Mouse (Mus musculus): ENCODE results near the gene Riok2. TPM values are rescaled to one million over a fixed set of nuclear protein-coding genes. Genes with fewer than 3 reads are reported as not detected.
"Not testable (repeated sequence)": the region's sequence is repeated elsewhere in the genome, so short reads cannot be mapped to it uniquely, and the experiment has no call there.

Riok2 gene
- total RNA-seq (2021): 10 to 100 TPM; 12.5 to 13.0 TPM
- long read RNA-seq, experiment 1, transcript Riok2-201 (10 exons, 3,220 nt): major isoform, 6 of 17 reads
- long read RNA-seq, experiment 1, partial matches to known transcripts: 9 of 17 reads
- long read RNA-seq, experiment 1, other reads (novel, unspliced or antisense): 2 of 17 reads
- long read RNA-seq, experiment 2, transcript Riok2-201 (10 exons, 3,220 nt): major isoform, 12 of 27 reads
- long read RNA-seq, experiment 2, partial matches to known transcripts: 8 of 27 reads
- long read RNA-seq, experiment 2, other reads (novel, unspliced or antisense): 7 of 27 reads

DNA sequence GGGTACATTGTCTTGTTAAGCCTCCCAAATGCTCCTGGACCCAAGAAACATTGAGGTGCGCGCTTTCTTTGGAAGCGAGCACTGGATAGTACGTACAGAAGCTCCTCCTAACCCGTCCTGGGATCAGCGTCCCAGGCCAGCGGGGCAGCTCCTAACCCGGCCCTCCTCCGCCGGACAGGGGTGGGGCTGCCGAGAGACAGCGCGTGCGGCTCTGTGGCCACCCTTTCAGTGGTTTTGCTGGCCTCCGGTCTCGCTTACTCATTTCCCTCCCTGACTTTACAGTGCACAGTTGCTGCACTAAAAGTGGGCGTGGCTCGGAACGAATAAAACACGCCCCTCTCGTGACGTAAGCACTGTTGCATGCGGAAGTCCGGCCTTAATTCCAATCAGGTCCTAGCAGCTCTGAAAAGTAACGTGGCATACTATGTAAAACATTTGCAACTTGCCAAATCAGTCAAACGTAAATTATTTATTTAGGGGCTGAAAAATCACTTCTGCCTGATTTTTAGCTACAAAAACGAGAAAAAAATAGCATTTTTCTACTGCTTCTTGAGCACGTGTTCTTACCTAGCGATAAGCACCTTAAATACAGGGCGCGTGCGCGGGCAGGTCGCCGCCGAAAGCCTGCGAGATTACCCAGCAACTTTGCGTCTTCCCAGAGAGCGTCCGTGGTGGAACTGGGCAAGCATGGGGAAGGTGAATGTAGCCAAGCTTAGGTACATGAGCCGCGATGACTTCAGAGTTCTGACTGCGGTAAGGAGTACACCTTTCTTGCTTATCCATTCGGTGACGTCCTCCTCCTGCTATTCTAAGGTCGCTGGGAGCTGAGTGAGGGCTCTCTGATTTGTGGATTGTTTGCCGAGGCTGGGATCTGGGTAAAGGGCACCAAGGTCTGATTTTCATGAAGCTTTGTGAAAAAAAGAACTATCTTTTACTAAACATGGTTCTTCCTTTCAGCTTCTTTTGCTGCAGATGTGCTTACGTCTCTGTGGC is at the start of gene Riok2:
TSS of gene Riok2 (plus strand) at position 392 of the 993 bp plus-strand sequence.
- DNase-seq: peak; percentile 92 to 93
- intact Hi-C loops (cut with DNase I): loop anchor here (5.0 to 10.0 kb wide), 2 partner anchors 77 to 139 kb away; no protein-coding TSS in a partner anchor

DNA sequence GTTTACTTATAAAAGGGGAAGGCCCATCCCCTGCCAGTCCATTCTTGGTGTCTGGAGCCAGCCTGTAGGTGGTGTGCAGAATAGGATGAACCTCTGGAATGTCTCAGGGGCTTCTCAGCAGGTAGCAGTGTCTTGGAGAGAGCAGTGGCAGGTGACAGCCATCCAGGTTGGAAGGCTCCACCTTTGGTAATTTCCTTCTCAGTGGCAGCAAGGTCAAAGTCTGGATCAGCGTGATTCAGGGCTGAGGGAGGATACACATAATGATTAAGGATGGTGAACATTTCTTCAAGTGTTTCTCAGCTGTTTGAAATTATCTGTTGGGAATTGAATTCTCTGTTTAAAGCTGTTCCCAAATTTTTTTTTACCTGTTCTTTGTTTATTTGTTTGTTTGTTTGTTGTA is 48.1 kb upstream of the Riok2 start:
- intact Hi-C loops (cut with DNase I); DNase-seq: not testable (repeated sequence)

DNA sequence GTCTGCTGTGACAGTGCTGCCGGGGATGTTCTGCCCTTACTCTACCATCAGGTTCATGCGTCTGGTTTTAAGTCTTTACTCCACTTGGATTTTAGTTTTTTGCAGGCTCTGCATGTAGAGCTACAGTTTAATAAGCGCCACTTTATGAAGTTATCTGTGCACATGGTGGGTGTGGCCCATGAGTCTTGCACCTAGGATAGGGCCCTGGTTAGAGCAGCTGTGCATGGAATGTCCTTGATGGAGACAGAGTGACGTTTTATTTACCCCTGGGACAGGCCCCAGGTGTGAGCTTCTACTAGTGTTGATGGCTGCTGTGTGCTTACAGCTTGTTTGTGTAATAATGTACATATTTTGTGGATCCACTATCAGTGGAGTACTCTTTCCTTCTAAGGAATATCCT is 47.5 kb upstream of the Riok2 start:
- intact Hi-C loops (cut with DNase I): no loop called here
- no peak for DNase-seq

DNA sequence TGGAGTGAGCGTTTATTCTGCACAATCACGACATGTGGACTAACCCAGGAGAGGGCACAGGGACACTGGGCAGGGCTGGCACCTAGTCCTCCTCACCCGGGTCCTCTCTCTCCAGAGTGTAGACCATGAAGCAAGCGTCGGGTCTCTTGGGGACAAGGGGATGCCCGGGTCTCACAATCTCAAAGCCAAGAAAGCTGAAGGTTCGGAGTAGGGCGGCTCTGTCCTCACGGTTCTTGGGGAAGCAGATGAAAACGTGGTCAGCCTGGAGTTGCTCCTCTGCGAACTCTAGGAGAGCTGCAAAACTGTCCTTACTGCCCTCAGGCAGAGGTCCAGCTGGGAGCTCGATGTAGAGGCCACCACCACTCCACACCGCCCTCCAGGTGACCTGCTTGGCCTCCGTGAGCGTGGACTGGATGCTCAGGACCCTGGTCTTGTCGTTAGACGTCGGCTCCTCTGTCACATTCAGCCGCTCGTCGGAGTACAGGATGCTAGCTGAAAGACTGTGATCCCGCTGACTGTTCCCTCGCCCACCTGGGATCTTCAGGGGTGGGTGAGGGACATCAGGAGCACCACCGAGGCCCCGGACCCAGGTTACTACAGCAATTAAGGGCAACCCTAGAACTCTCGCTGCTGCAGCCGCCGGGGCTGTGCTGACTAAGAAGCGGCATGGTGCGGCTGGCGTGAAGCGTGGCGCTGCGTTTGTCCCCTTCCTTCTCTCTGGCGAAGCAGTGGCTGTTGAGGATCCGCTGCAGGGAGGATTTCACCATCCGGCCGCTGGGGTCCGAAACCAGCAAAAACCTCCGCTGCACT is 28.5 kb upstream of the Riok2 start:
- intact Hi-C loops (cut with DNase I); DNase-seq: not testable (repeated sequence)

DNA sequence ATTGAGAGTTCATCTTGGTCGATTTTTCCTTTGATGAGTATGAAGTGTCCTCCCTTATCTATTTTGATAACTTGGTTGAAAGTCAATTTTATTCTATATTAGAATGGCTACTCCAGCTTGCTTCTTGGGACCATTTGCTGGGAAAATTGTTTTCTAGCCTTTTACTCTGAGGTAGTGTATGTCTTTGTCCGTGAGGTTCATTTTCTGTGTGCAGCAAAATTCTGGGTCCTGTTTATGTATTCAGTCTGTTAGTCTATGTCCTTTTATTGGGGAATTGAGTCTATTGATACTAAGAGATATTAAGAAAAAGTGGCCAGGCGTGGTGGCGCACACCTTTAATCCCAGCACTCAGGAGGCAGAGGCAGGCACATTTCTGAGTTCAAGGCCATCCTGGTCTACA is 27.8 kb upstream of the Riok2 start:
- DNase-seq; intact Hi-C loops (cut with DNase I): not testable (repeated sequence)

DNA sequence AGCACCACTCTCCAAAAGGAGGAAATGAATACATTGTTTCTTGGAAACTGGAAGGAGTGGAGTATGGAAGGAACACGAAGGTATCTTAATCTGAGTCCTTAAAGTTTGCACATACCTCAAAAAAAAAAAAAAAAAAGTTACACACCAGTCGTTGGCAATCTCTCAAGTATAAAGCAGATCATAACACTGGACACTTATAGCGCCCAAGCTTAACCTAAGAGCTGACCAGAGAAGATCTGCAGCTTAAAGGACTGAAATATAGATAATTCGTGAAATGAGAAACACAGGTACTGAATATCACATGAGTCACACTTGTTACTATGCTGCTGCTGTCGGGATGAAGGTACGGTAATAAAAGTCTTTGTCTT is 575 bp upstream of the Riok2 start:
- no peak for DNase-seq
- intact Hi-C loops (cut with DNase I): loop anchor here (5.0 to 10.0 kb wide), 2 partner anchors 76 to 139 kb away; no protein-coding TSS in a partner anchor

DNA sequence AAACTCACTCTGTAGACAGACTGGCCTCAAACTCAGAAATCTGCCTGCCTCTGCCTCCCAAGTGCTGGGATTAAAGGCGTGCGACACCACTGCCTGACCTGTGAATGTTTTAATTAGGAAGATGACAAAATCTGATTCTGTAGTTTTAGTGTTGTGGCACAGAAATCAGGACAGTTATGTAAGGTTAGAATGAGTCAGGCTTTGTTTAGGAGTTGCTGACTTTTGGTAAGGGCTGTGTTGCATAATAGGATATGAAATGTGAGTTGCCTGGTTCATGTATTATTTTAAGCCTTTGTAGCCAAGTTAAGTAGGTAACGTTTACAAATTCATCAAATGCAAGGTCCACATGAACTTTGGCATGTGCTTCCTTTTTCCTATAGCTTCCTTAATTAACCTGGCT is 1.5 kb downstream of the Riok2 start:
- intact Hi-C loops (cut with DNase I): loop anchor here (10.0 kb wide), 1 partner anchor 141 kb away; no protein-coding TSS in a partner anchor
- no peak for DNase-seq

DNA sequence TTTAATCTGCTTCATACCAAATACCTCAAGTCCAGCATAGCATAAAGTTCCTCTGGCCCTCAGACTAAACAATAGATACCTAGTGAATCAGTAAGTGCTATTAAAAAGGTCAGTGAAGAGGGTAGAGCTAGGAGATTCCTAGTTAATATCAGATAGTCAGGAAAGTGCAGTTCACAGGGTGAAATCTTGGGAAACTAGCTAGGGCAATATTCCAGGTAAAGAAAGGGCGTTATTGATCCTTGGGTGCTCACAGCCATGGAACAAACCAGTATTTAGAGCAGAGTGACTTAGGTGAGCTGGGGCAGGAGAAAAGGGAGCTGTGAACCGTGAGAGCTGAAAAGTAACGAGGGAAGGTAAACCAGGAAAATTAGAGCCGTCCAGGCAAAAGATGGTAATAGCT is 9.6 kb downstream of the Riok2 start:
- intact Hi-C loops (cut with DNase I): no loop called here
- no peak for DNase-seq

DNA sequence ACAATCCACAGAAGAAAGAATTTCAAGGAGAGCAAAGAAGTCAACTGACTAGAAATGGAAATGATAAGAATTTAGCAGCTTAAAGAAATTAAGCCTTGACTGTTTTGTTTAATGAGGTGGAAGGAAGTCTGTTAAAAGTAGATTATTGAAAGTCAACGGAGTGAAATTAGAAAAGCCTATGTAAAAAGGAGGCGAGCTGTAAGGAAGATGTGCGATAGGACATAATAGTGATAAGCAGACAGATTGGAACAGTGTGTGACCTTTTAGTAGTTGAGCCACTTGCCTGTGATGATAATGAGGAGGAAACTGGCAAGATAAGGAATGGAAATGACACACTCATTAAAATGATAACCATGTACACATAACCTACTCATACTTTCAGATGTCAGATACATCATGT is 10.4 kb downstream of the Riok2 start:
- intact Hi-C loops (cut with DNase I): no loop called here
- no peak for DNase-seq

DNA sequence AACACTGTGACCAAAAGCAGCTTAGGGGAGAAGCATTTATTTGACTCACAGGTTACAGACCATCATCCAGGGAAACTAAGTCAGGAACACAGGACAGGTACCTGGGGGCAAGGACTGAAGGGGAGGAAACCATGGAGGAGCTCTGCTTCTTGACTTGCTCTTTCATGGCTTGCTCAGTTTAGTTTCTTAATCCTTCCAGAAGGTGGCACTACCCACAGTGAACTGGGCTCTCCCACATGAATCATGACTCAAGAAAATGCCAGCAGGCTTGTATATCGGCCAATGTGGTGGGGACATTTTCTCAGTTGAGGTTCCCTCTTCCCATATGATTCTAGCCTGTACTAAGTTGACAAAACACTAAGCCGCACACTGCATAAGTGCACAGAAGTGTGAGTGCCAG is 12.0 kb downstream of the Riok2 start:
- DNase-seq: no peak
- intact Hi-C loops (cut with DNase I): no loop called here

DNA sequence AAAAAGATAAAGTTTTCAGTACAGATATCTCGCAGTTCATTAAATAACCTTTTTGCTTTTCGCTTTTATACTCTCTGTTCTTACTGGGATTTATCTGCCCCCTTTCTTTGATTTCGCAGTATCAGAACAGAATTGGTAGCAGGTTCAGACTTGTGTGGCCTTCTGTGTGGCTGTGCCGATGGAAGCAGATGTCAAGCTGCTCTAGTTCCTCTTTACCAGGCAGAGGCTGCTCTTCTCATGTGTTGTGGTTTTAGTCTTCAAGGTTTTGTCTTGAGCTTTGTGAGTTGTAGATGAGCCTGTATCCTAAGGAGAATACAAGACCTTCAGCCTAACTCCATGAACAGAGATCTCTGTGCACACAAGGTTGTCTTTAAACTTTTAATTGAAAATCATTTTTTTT is 17.7 kb downstream of the Riok2 start:
- intact Hi-C loops (cut with DNase I): loop anchor here (10.0 kb wide), 1 partner anchor 173 kb away; no protein-coding TSS in a partner anchor
- no peak for DNase-seq

DNA sequence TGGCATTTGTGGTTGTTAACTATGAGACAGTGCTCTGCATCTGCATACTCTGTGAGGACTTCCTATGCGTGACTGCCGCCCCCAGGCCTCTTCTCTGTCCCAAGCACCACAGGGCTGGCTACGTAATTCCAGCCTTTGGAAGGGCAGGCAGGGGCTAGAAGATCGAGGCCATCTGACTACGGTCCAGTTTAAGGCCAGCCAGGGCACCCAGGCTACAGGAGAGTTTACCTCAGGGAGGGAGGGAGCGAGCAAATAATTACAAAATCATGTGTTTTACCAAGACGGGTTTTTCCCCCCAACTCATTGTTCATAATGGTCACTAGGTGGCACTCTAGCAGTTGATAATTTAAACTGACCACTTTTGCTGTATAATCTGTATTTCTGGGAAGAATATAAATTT is 18.8 kb downstream of the Riok2 start:
- intact Hi-C loops (cut with DNase I): loop anchor here (10.0 kb wide), 1 partner anchor 172 kb away; no protein-coding TSS in a partner anchor
- DNase-seq: no peak

DNA sequence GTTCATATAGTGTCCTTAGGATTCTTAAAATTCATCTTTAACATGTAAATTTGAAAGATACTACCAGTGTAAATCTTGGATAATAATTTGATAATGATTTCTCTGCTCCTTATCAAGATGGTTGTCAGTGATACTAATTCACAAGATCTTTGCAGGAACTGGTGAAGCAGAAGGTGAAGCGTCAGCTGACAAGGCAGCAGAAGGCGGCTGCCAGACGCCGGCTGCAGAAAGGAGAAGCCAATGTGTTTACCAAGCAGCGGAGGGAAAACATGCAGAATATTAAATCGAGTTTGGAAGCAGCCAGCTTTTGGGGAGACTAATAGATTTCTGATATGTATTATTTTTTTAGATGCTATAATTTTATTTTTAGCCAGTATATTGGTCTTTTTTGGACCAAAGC is 19.2 kb downstream of the Riok2 start:
- intact Hi-C loops (cut with DNase I): loop anchor here (10.0 kb wide), 1 partner anchor 172 kb away; no protein-coding TSS in a partner anchor
- no peak for DNase-seq

DNA sequence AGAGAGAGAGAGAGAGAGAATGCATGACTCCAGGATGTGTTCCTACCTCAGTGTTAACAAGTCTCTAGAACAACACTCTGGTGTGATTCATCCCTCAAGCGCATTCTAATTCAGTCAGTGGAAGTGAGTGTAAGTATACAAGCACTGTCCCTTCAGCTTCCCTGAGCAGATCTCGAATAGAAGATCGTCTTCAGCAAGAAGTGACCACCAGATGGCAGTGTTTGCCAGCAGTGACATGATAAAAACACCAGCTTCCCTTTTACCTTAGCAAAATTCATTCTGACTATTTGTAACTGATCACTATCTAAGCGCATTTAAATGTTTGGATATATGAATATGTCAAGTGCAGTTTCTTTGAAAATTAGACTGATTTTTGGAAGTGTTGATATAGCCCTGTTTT is 20.2 kb downstream of the Riok2 start:
- intact Hi-C loops (cut with DNase I): loop anchor here (1.0 to 10.0 kb wide), 2 partner anchors 170 to 251 kb away; no protein-coding TSS in a partner anchor
- peak in 1 of 2 experiments; percentile 54 for DNase-seq

DNA sequence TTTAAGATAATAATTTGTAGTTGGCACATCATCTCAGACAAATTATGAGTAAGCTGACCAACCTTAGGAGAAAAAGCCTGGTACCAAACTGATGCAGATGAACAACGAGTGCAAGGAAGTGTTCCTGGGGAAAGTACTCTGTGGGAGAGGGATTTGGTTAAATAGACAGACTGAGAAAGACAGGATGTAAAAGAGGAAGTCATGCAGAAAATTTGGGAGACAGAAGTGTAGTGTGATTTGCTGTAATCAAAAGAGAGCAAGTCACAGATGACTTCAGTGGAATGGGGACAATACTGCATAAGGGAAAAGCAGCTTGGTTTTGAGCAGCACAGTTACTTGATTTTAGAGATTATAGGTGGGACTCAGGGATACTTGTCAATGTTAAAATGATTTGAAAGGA is 22.8 kb downstream of the Riok2 start:
- intact Hi-C loops (cut with DNase I): loop anchor here (5.0 to 10.0 kb wide), 2 partner anchors 168 to 350 kb away; no protein-coding TSS in a partner anchor
- no peak for DNase-seq

DNA sequence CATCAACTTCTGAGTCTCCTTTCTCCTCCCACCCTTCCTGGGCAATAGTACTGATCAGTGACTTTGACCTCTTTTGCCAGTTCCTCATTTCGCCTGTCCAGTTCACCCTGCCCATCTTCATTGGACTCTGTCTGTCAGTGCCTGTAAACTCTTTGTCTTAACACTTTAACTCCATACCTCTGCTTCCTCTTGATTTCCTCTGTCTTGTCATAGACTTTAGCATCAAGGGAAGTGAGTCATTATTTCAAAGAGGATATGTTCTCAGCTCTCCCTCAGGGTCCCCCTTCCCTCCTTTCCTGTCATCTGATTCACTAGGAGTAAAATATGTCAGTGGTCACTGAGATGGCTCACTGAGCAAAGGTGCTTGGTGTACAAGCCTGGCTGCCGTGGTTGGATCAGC is 24.6 kb downstream of the Riok2 start:
- intact Hi-C loops (cut with DNase I): loop anchor here (5.0 to 10.0 kb wide), 2 partner anchors 166 to 349 kb away; no protein-coding TSS in a partner anchor
- DNase-seq: no peak

DNA sequence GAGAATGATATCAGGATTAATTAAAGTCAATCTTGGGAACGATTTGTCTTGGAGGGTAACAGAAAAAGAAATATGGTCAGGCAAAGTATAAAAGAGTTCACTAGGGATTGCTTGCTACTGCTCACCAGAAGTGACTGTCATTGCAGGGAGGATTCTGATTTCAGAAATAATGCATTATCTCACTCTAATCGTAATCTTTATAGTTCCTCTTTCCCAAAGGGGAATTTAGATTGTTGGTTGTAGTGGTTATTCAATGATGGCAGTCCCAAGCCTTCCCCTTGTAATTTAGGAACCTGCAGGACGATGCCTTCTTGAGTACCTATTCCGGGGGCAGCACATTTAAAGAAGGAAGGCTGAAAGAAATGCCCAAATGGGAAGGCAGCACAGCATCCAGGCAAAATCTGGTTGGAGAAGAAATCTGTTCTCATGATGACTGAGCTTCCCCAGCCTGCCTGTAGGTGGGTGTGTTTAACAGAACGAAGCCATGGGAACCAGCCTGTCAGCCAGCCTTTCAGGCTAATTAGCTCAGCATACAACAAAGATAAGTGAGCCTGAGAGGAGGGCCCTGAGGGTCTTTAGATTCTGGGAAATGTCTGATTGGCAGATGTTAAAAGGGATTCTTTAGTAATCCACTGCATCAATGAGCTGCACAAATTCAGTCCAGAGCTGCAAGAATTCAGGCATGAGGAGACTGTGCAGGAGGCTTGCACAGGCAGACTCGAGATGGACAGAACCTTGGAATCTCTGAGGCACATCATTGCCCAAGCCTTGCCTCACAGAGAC is 28.3 kb downstream of the Riok2 start, which contains the start of gene Lix1:
TSS of gene Lix1 (plus strand) at position 451 of the 783 bp plus-strand sequence.
- DNase-seq: no peak
- intact Hi-C loops (cut with DNase I): no loop called here

DNA sequence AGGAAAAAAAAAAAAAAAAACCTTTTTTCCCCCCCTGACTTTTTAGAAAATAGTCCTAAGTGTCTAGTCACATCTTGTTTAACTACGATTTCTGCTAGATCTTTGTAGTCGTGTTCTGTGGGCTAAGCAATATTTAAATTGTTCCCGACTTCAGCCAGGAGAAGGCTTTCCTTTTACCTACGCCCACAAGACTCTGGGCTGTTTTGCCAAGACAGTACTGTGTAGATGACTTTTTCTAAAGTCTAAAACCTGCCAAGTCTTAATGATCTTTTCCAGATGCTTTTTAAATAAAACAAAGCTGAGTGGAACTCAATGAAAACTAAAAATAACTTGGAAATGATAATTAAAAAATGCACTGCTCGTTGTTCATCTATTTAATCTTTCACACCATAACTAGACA is 28.9 kb downstream of the Riok2 start:
- no peak for DNase-seq
- intact Hi-C loops (cut with DNase I): no loop called here

DNA sequence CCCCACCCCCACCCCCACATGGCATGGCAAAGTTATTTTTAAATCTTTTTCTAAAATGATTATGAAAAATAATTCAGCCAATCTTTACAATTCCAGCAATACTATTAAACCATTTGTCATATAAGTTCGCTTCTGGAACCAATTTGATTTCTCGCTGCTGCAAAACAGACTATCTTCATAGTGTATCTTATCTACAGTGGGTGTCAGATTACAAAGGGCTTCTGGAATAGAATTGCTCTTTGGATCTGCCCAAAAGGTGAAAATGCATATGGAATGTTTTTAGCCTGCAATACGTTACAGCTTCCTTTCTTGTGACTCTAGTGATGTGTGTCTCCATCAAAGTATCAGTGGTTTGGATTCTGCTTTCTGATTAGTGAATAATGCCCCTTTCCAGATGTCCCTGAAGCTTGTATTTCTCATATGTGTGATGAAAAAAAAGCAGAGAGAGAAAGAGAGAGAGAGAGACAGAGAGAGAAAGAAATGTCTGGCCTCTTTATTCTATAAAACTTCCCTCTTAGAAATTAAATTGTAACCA is 29.5 kb downstream of the Riok2 start:
- intact Hi-C loops (cut with DNase I): no loop called here
- DNase-seq: no peak
